In genomic region chr12:90196161-90196560, GRCm38 (mm10) we compare ENCODE assay signal across 16 mouse cellular contexts.
"Had no signal": no experiment of that assay in that cellular context is flagged by ENCODE, and none has a peak within 500 bp of the region (broad histone marks: within the 10 kb centered on the region; RNA-seq: fewer than 3 reads in every experiment).

No protein-coding gene starts in this region.

- H3K4me1 ChIP-seq: kidney, embryonic 15.5 days; limb, embryonic 12.5 days; limb, embryonic 15.5 days had no signal

- H3K4me3 ChIP-seq: kidney, embryonic 15.5 days; limb, embryonic 12.5 days; limb, embryonic 15.5 days had no signal

- H3K27ac ChIP-seq: kidney, embryonic 15.5 days; limb, embryonic 12.5 days; limb, embryonic 15.5 days; liver, embryonic 14.5 days had no signal

- DNase-seq: kidney, adult 8-10 months; kidney, postnatal 14 days; kidney, postnatal 4 days; left cerebral cortex, postnatal 4 days; liver, postnatal 0 days; lung, postnatal 4 days; midbrain, embryonic 14.5 days; thymus, adult 18-20 months; thymus, postnatal 36 days had no signal

- H3K9ac ChIP-seq: kidney, embryonic 15.5 days; limb, embryonic 12.5 days; limb, embryonic 15.5 days; liver, embryonic 14.5 days; liver, postnatal 0 days had no signal

- ATAC-seq: intestine, postnatal 0 days; liver, postnatal 0 days had no signal

- H3K27me3 ChIP-seq: kidney, embryonic 15.5 days; limb, embryonic 12.5 days; limb, embryonic 15.5 days had no signal

- H3K4me2 ChIP-seq: kidney, embryonic 15.5 days; limb, embryonic 12.5 days; limb, embryonic 15.5 days; liver, embryonic 11.5 days; midbrain, embryonic 11.5 days had no signal

- H3K9me3 ChIP-seq: kidney, embryonic 15.5 days; limb, embryonic 12.5 days; limb, embryonic 15.5 days had no signal

- H3K36me3 ChIP-seq: kidney, embryonic 15.5 days; limb, embryonic 12.5 days; limb, embryonic 15.5 days had no signal
